Mouse (Mus musculus) myocyte (in vitro differentiated cells): ENCODE data around the gene Creb5.

Experiments used
- CEBPB ChIP-seq: IDR thresholded peaks from 2 replicates; pipeline ENCODE4 v1.6.1; 2011; ENCODE audit warnings: mild to moderate bottlenecking, moderate library complexity; ENCODE audit not compliant: poor library complexity, insufficient read depth, severe bottlenecking
- E2F4 ChIP-seq: IDR thresholded peaks from one replicate; pipeline ENCODE4 v1.6.1; 2011; ENCODE audit warnings: mild to moderate bottlenecking, control low read depth, moderate library complexity; ENCODE audit not compliant: insufficient read depth
- MAX ChIP-seq: IDR thresholded peaks from one replicate; pipeline ENCODE4 v1.6.1; 2011; ENCODE audit warnings: low read depth, mild to moderate bottlenecking, control low read depth
- MYOG ChIP-seq, 3 experiments: IDR thresholded peaks; one replicate each; pipeline ENCODE4 v1.6.1; 2011; ENCODE audit warnings: control low read depth in 2 of 3, low read depth in 2 of 3, mild to moderate bottlenecking in 2 of 3; ENCODE audit not compliant: insufficient read length in 2 of 3, control insufficient read depth in 1 of 3, insufficient read depth in 1 of 3
- POLR2A ChIP-seq: IDR thresholded peaks from one replicate; pipeline ENCODE4 v1.6.1; 2011; ENCODE audit warnings: low read depth, mild to moderate bottlenecking, control low read depth, moderate library complexity; ENCODE audit not compliant: insufficient read length
- POLR2AphosphoS2 ChIP-seq: IDR thresholded peaks from one replicate; pipeline ENCODE4 v1.6.1; 2011; ENCODE audit warnings: low read depth, control low read depth; ENCODE audit not compliant: insufficient read length
- REST ChIP-seq: IDR thresholded peaks from one replicate; pipeline ENCODE4 v1.6.1; 2011; ENCODE audit warnings: mild to moderate bottlenecking, control low read depth, moderate library complexity; ENCODE audit not compliant: insufficient read depth, insufficient read length
- TCF12 ChIP-seq: IDR thresholded peaks from one replicate; pipeline ENCODE4 v1.6.1; 2011; ENCODE audit warnings: mild to moderate bottlenecking, control low read depth; ENCODE audit not compliant: poor library complexity, insufficient read depth, severe bottlenecking
- TCF3 ChIP-seq: IDR thresholded peaks from one replicate; pipeline ENCODE4 v1.6.1; 2011; ENCODE audit warnings: low read depth, control low read depth; ENCODE audit not compliant: insufficient read length
- USF1 ChIP-seq: IDR thresholded peaks from one replicate; pipeline ENCODE4 v1.6.1; 2011; ENCODE audit warnings: low read depth, mild to moderate bottlenecking, control low read depth, moderate library complexity

- no peak for TF ChIP-seq MYOG (IDR thresholded peaks at IDR 0.05; ENCODE audit: control insufficient read depth in 1 of 3, insufficient read depth in 1 of 3, insufficient read length in 2 of 3, low read depth in 2 of 3)
- TF ChIP-seq POLR2A, result no peak
- no peak for TF ChIP-seq USF1
- no peak for TF ChIP-seq TCF12
- TF ChIP-seq MAX, result no peak
- no peak for TF ChIP-seq E2F4
- TF ChIP-seq CEBPB, result no peak
- no peak for TF ChIP-seq REST
- TF ChIP-seq TCF3, result no peak
- no peak for TF ChIP-seq POLR2AphosphoS2
Observed at GRCm38 (mm10) chr6:53635453-53635852, 348.4 kb downstream of the Creb5 start.
